Mouse (Mus musculus) heart, adult 11 months (tissue): ENCODE measurements around the gene Pgap3.
A peak's percentile ranks its signal among the peaks of the same experiment; 100 is the strongest.

Experiments
- DNase-seq: peaks from one replicate; pipeline ENCODE4 v3.0.0; 2022

Gene Pgap3

GRCm38 (mm10) chr11:98400161-98400726 is at the start of gene Pgap3:
Gene Pgap3, minus strand, starts transcription at chr11:98400490.
- peak; percentile 99 for DNase-seq

GRCm38 (mm10) chr11:98449419-98449818 is 49.1 kb upstream of the Pgap3 start:
- no peak for DNase-seq

DNA sequence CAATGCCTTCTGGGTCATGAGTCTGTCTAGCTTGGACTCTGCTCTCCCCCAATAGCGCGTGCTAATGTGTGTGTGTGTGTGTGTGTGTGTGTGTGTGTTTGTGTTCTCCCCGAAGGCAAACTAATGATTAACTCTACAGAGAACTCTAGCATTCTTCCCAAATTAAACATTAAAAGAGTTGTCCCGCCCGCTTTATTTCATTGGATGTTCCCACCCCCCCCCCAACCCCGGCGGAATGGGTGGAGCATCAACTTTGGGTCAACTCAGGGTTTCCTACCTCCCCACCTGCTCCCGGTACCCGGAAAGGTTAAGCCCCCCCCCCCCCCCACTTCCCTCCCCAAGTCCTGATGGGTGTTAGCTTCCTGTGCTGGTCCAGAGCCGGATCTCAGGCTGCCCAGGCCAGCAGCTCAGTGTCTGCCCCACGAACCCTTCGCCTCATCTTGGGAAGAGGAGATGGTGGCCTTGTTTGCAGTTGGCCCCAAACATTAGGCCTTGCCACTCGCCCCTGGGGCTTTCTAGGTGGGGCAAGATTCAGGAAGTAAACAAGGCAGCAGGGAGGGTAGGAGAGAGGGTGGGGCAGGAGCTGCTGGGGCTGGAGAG is 48.0 kb upstream of the Pgap3 start:
- peak; percentile 93 for DNase-seq

DNA sequence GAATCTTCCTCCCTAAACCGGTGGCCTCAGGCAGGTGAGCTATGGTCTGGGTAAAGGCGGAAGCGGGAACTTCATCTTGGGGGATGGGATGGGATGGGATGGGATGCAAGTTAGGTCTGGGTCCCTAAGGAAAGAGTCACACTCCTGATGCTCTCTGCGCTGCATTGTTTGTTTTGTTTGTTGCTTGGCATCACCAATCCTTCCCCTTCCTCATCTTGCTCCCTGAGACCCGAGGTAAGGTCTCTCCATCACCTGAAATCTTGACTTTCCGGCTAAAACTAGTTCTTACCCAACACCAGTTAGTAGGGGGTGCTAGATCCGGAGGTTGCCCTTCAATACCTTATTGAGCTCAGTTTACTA is 47.2 kb upstream of the Pgap3 start:
- DNase-seq, result no peak

- no peak for DNase-seq
These were observed 46.5 kb upstream of the Pgap3 start for GRCm38 (mm10) chr11:98446562-98447474.

- peak; percentile 92 for DNase-seq
These were observed 45.9 kb upstream of the Pgap3 start, which contains the start of gene Grb7 for GRCm38 (mm10) chr11:98446213-98446561. Gene Grb7, plus strand, starts transcription at chr11:98446394.

DNA sequence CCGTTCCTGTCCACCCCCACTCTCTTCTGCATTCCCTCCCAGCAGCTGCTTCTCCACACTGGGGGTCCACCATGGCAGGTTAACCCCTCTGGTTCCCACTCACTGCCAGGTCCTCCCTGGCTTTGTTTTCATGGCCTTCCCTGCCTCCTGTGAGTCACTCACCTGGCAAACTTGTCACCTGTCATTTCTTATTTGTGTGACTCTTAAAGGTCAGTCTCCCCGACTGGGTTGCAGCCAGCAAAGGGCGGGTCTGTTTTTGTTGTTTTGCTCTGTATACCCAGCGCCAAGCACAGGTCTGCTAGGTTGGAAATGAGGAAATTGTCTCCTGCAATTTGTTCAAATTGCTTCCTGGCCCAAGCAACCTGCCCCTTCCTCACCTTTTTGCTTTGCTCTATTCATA is 45.4 kb upstream of the Pgap3 start:
- DNase-seq, result no peak

DNA sequence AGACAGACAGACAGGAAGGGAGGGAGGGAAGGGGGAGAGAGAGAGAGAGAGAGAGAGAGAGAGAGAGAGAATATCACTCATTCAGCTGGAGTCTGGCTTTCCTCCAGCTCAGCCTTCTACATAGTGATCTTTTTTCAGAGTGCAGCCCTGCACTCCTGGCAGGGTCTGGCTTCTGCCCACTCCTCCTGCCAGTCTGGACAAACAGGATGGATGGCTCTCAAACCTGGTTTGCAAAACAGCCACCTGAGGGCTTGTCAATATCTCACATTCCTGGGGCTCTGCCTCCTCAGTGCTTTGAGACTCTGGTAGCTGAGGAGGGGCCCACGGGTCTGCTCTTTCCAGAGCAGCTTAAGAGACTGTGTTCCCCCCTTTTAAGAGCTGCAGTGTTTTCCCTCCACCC is 44.9 kb upstream of the Pgap3 start:
- no peak for DNase-seq

DNA sequence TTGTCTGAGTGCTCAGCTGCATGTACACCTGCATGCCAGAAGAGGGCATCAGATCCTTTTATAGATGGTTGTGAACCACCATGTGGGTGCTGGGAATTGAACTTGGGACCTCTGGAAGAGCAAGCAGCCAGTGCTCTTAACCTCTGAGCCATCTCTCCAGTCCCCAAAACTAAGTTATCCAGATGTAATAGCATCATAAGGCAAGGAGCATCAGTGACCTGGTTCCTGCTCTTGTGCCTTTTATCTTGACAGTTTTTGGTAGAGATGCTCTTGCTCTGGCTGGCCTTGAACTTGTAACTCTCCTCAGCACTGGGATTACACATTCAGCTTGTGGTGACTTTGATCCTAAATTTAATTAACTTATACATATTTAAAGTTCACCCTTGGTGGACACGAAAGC is 43.4 kb upstream of the Pgap3 start:
- DNase-seq, result no peak

- DNase-seq, result peak; percentile 99
These were observed 38.3 kb upstream of the Pgap3 start, which contains the start of gene Mien1 for GRCm38 (mm10) chr11:98438331-98439158. Gene Mien1, minus strand, starts transcription at chr11:98438991.

DNA sequence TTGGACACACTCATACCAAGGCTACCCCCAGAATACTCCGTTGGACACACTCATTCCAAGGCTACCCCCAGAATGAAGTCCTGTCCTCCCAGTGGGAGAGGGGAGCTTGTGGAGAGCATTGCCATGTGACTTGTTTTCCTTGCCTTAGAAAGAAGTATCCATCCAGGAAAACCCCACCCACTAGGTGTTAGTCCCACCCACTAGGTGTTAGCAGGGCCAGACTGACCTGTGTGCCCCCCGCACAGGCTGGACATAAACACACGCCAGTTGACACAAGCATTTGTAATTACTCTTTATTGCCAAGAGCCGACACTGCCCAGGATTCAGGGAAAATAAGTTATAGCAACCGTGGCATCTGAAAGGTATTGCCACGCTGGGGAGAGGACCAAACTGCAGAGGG is 37.2 kb upstream of the Pgap3 start:
- no peak for DNase-seq

- DNase-seq, result peak; percentile 90
These were observed 35.4 kb upstream of the Pgap3 start for GRCm38 (mm10) chr11:98435723-98436122.

DNA sequence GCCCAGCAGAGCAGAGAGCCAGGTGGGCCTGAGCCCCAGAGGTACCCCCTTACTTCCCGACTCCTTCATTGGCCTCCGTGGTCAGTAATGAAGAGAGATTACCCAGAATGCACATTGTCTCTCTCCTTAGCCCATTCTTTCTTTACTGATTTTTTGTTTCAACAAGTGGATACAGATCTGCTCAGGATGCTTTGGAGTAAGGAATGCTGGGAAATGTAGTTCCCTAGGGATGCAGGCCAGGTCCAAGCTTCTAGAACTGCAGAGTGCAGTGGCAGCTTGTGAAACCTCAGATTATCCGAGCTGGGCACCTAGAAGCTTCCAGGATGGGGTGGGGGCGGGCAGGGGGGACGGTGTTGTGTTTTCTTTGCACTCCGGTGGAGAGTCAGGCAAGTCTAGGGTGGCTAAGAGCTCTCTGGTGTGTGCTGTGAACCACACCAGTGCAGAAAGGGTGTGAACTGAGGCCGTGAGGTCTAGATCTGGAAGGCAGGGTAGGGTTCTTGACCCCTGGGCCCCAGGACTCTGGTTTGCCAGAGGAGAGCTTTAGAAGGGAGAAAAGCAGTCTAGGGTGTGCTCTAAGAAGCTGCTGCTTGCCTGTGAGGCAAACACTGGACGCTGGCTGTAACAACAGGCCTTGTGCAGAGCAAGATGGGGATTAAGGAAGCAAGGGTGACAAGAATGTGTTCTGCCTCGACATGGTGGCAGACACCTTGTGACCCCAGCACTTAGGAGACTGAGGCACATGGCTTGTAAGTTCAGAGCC is 31.6 kb upstream of the Pgap3 start:
- peak; percentile 86 for DNase-seq

DNA sequence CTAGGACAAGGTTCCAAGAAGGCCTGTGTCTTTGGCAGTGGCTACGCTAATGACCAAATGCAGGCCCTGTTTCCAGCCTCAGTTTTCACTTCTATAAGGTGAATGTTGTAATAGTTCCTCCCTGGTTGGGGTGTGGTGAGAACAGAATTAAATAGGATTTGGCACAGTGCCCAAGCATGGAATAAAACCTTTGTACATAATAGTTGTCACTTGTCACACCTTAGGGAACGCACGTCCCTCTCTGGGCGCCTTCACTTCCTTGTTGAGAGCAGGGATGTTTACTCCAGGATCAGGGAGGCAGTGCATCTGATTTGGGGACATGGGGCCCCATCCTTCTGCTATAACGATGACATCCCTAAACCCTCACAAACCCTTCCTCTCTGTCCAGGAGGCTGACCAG is 28.1 kb upstream of the Pgap3 start:
- peak; percentile 89 for DNase-seq

DNA sequence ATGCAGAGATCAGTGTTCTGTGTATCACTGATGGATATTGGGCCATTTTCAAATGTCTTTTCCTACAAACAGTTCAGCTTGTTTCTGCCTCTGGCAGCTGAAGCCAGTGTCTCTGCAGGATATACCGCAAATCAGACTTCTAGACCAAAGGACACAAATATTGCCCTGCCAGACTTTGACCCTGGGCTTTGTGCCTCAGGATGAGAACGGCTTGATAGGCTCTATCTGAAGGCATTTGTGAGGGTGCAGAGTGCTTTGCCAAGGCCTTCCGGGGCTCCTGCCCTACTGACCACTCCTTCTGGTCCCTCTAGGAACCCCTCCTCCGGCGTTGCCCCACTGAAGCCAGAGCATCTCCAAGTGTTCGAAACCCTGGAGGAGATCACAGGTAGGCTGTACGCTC is 26.3 kb upstream of the Pgap3 start:
- no peak for DNase-seq

DNA sequence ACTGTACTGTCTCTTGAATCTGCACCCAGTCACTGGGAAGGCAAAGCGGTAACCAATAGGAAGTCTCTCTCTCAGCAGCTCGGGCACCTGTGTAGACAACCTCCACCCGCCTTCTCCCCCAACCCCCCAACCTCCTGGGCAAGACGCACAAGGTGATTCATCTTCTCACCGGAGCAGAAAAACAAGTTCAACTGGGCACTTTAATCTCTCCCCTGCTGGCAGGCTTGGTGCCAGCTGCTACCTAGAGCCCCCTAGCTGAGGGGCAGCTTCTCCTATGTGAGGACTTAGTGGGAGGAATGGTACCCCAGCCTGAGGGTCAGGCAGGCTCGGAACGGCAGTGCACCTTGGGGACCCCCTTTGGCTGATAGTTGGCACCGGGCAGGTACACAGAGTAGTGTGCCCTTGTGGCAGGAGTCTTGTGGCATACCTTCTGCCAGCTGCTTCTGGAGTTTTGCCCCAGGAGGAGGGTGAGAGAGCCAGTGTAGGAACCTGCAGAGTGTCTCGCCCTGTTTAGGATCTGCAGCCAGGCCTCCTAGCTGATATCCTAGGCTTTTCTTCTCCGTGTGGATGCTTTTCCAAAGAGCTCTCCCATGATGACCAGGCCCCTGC is 18.8 kb upstream of the Pgap3 start:
- DNase-seq, result no peak

DNA sequence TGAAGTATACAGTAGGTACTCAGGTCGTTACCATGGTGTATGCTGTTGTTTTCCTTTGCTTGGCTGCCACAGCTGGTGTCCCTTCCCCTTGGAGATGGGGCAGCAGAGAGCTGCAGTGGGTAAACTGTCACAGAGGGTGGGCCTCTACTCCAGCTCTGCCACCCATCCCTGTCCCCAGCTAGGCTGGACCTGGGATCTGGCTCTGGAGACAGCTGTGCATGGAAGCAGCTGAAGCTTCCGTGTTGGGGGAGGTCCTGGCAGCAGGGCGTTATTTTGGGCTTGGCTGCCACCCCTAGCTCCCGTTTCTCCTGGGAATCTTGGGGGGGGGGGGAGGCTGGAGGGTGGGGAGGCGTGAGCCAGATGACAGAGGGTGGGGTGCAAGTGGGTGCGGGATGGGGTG is 18.0 kb upstream of the Pgap3 start:
- DNase-seq, result no peak

- DNase-seq, result no peak
These were observed 16.8 kb upstream of the Pgap3 start for GRCm38 (mm10) chr11:98417074-98417473.

DNA sequence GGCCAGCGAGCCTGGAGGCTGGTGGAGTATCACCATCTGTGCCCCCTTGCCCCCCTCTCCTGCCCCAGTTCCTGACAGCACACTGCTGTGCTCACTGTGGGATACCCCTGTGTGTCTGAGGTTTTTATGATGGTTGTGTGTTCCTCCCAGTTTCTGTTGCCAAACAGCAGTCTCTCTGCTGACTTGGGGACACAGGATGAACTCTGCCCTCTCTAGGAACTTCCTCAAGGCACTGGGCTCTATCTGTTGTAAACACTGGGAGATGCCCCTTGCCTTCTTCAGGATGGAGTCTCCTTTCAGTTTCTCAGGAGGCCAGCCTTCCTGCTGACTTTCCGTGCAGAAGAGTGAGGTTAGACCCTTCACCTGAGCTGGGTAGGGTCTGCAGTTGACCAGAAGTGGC is 13.9 kb upstream of the Pgap3 start:
- no peak for DNase-seq

DNA sequence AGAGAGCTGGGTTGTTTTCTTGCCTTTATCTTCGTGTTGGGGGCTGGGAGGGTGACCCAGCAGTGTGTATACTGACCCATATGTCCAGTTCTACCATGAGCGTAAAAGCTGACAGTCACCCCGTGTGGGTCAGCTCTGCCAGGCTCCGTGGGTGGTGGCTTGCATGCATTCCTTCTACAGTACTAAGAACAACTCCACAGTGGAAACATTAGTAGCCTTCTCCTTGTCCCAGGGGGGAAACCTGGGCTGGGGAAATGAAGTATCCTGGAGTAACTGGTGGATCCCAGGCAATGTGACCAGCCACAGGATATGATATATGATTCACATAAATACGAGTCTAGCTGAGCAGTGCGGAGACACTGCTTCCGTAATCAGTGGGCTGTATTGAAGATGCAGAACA is 13.4 kb upstream of the Pgap3 start:
- no peak for DNase-seq

DNA sequence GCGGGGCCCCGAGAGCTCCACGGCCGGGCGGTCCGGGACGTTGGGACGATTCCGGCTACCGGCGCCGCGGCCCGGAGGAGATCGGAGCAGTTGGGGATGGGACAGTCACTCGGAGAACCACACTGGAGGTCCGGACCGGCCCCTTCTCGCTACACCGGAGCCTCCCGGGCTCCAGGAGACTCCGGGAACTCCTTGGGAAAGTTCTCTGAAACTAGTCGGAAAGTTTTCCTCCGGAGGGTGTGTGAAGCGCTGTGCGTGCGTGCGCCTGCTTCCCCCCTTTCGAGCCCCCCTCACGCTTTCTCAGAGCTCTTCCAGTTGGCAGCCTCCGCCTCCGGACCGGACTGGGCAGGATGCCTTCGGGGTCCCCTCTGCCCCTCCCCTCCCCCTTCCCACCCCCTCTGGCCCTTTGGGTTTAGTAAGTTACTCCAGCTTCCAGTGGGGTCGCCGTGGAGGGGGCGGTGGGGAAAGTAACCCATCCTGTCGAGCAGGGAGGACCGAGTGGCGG is 12.6 kb upstream of the Pgap3 start:
- peak; percentile 95 for DNase-seq

- peak; percentile 98 for DNase-seq
These were observed 12.0 kb upstream of the Pgap3 start, which contains the start of gene Erbb2 for GRCm38 (mm10) chr11:98412273-98412796. Gene Erbb2, plus strand, starts transcription at chr11:98412470.
